Mouse (Mus musculus) frontal cortex, adult (tissue): Measurements from ENCODE around the gene Eif2b2.

ENCODE experiments used
- ATAC-seq: cut with Nextera tagmentation; 2 replicates; pipeline ENCODE4 v1.9.2; 2017; ENCODE audit warnings: mild to moderate bottlenecking, moderate library complexity, mixed read lengths; ENCODE audit not compliant: low TSS enrichment

Gene Eif2b2

GRCm38 (mm10) chr12:85219236-85219904 is at the start of gene Eif2b2:
Eif2b2 (plus strand) TSS chr12:85219481.
- peak; percentile 100 for ATAC-seq

GRCm38 (mm10) chr12:85169877-85170276 is 49.4 kb upstream of the Eif2b2 start:
- ATAC-seq = 0 out of 2 replicates have a peak, but pooled peaks have one; percentile 9

GRCm38 (mm10) chr12:85170284-85170947 is 48.9 kb upstream of the Eif2b2 start:
- 0 out of 2 replicates have a peak, but pooled peaks have one; percentile 24 for ATAC-seq

- no peak for ATAC-seq
Observed at GRCm38 (mm10) chr12:85170948-85171307, 48.4 kb upstream of the Eif2b2 start.

GRCm38 (mm10) chr12:85174016-85174415 is 45.3 kb upstream of the Eif2b2 start:
- no peak for ATAC-seq

GRCm38 (mm10) chr12:85175087-85175675 is 44.1 kb upstream of the Eif2b2 start:
- ATAC-seq = no peak

- no peak for ATAC-seq
Observed at GRCm38 (mm10) chr12:85175926-85176845, 43.1 kb upstream of the Eif2b2 start.

- peak; percentile 67; the same call in 1 of the 2 replicates for ATAC-seq
Observed at GRCm38 (mm10) chr12:85176846-85177523, 42.3 kb upstream of the Eif2b2 start.

GRCm38 (mm10) chr12:85177740-85178239 is 41.5 kb upstream of the Eif2b2 start, which contains the start of gene Pgf:
Pgf (minus strand) TSS chr12:85177790.
- ATAC-seq = no peak

- no peak for ATAC-seq
Observed at GRCm38 (mm10) chr12:85178294-85178693, 41.0 kb upstream of the Eif2b2 start.

GRCm38 (mm10) chr12:85181475-85182344 is 37.6 kb upstream of the Eif2b2 start:
- no peak for ATAC-seq

GRCm38 (mm10) chr12:85182345-85182643 is 37.0 kb upstream of the Eif2b2 start:
- ATAC-seq = no peak

- no peak for ATAC-seq
Observed at GRCm38 (mm10) chr12:85182898-85183297, 36.4 kb upstream of the Eif2b2 start.

GRCm38 (mm10) chr12:85184118-85184517 is 35.2 kb upstream of the Eif2b2 start:
- no peak for ATAC-seq

- no peak for ATAC-seq
Observed at GRCm38 (mm10) chr12:85185810-85186209, 33.5 kb upstream of the Eif2b2 start.

GRCm38 (mm10) chr12:85186361-85186760 is 32.9 kb upstream of the Eif2b2 start:
- no peak for ATAC-seq

GRCm38 (mm10) chr12:85190290-85190689 is 29.0 kb upstream of the Eif2b2 start:
- no peak for ATAC-seq

- no peak for ATAC-seq
Observed at GRCm38 (mm10) chr12:85192461-85193108, 26.7 kb upstream of the Eif2b2 start.

GRCm38 (mm10) chr12:85193146-85193545 is 26.1 kb upstream of the Eif2b2 start:
- no peak for ATAC-seq
